Mouse (Mus musculus) spleen, adult 2 months (tissue): Measurements from ENCODE around the gene Kdsr.

Experiments
- CTCF ChIP-seq: fragments of 200-500 bp; IDR thresholded peaks from 2 replicates; pipeline ENCODE4 v1.5.1; 2011; ENCODE audit warnings: mild to moderate bottlenecking, inconsistent platforms; ENCODE audit not compliant: insufficient read depth, insufficient read length, insufficient replicate concordance; ENCODE audit errors: extremely low read depth
- POLR2A ChIP-seq: fragments of 200-500 bp; IDR thresholded peaks from 2 replicates; pipeline ENCODE4 v1.6.1; 2011; ENCODE audit warnings: low read depth, low read length, inconsistent platforms

DNA sequence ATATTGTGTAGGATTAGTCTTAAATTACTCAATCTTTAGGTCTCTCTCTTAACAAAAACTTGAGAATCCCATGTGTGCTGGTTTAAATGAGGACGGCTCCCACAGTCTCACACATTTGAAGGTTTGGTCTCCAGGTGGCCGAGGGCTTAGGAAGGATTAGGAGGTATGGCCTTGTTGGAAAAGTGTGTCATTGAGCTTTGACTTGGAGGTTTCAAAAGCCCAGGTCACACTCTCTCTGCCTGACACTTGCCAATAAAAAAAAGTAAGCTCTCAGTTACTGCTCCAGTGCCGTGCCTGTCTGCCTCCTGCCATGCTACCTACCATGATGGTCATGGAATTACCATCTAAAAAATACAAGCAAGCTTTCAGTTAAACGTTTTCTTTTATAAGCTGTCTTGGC lies 15.4 kb upstream of the Kdsr start:
- TF ChIP-seq POLR2A, result no peak
- TF ChIP-seq CTCF, result no peak
